27 mouse cellular contexts compared by ENCODE assay signal in genomic region chr8:3327056-3327455, GRCm38 (mm10). TPM values are rescaled to one million over a fixed set of nuclear protein-coding genes. Genes with fewer than 3 reads are reported as not detected.
DNase-seq lines count a peak whose midpoint lies in the region; ATAC-seq lines count a peak whose summit lies in the region.
"Had no signal": no experiment of that assay in that cellular context is flagged by ENCODE, and none has a peak within 500 bp of the region (broad histone marks: within the 10 kb centered on the region; RNA-seq: fewer than 3 reads in every experiment).

No protein-coding gene starts in this region.

- H3K4me2 ChIP-seq in liver, embryonic 11.5 days = no peak overlapping the region
- H3K4me2 ChIP-seq in midbrain, embryonic 11.5 days = no peak overlapping the region
- H3K4me2 ChIP-seq: embryonic facial prominence, embryonic 12.5 days; embryonic facial prominence, embryonic 15.5 days; heart, embryonic 12.5 days; heart, embryonic 15.5 days; hindbrain, embryonic 14.5 days had no signal

- no peaks in the 10 kb centered on the region for H3K4me1 ChIP-seq in liver, embryonic 11.5 days (replicated peaks; ENCODE audit: control insufficient read depth, insufficient read depth, low read length)
- H3K4me1 ChIP-seq in midbrain, embryonic 11.5 days (ENCODE audit: control insufficient read depth, insufficient read depth, low read length) = no peaks in the 10 kb centered on the region
- H3K4me1 ChIP-seq: embryonic facial prominence, embryonic 12.5 days; embryonic facial prominence, embryonic 15.5 days; heart, embryonic 12.5 days; heart, embryonic 15.5 days had no signal

- no peak overlapping the region for H3K27ac ChIP-seq in liver, embryonic 11.5 days (ENCODE audit: low read depth, low read length)
- H3K27ac ChIP-seq in midbrain, embryonic 11.5 days (ENCODE audit: low read depth, low read length) = no peak overlapping the region
- H3K27ac ChIP-seq: embryonic facial prominence, embryonic 12.5 days; embryonic facial prominence, embryonic 15.5 days; gastrocnemius, adult 2 months; heart, embryonic 15.5 days; hindbrain, embryonic 14.5 days had no signal

- no peaks in the 10 kb centered on the region for H3K27me3 ChIP-seq in liver, embryonic 11.5 days (replicated peaks; ENCODE audit: control insufficient read depth, insufficient read depth, low read length)
- H3K27me3 ChIP-seq in midbrain, embryonic 11.5 days (ENCODE audit: control insufficient read depth, insufficient read depth, low read length) = no peaks in the 10 kb centered on the region
- H3K27me3 ChIP-seq: CH12.LX; embryonic facial prominence, embryonic 12.5 days; embryonic facial prominence, embryonic 15.5 days; heart, embryonic 12.5 days; heart, embryonic 15.5 days had no signal

- H3K9ac ChIP-seq in liver, embryonic 11.5 days (ENCODE audit: low read depth, low read length) = no peak overlapping the region
- H3K9ac ChIP-seq in midbrain, embryonic 11.5 days (ENCODE audit: low read length) = no peak overlapping the region
- H3K9ac ChIP-seq: embryonic facial prominence, embryonic 12.5 days; embryonic facial prominence, embryonic 15.5 days; forebrain, postnatal 0 days; heart, embryonic 12.5 days; heart, embryonic 15.5 days; hindbrain, embryonic 14.5 days had no signal

- DNase-seq in liver, embryonic 11.5 days (ENCODE audit: low spot score) = peak; percentile 20
- DNase-seq in liver = no peak
- DNase-seq in midbrain, embryonic 11.5 days (ENCODE audit: low spot score, missing footprints) = no peak
- no peak for DNase-seq in cerebellum, postnatal 25 days
- DNase-seq in right cerebral cortex, postnatal 14 days = no peak
- DNase-seq: cerebellum, adult 11 months; cerebellum, adult 2 months; cerebellum, adult 9-11 months; forebrain, postnatal 0 days; gastrocnemius, adult 2 months; gastrocnemius, postnatal 14 days; heart, adult 18-20 months; heart, postnatal 10 days; heart, postnatal 36 days had no signal

- no peak overlapping the region for H3K4me3 ChIP-seq in liver, embryonic 11.5 days (ENCODE audit: low read depth, low read length)
- H3K4me3 ChIP-seq in midbrain, embryonic 11.5 days (ENCODE audit: low read depth, low read length) = no peak overlapping the region
- H3K4me3 ChIP-seq: embryonic facial prominence, embryonic 12.5 days; embryonic facial prominence, embryonic 15.5 days; gastrocnemius, adult 2 months; heart, embryonic 12.5 days; heart, embryonic 15.5 days had no signal

- no peak for ATAC-seq in liver, embryonic 11.5 days (replicated peaks; ENCODE audit: low FRiP score)
- peak; percentile 57 for ATAC-seq in common myeloid progenitor, adult 5-6 weeks (replicated peaks; ENCODE audit: low read depth, poor library complexity, severe bottlenecking)
- ATAC-seq in megakaryocyte, adult 5-6 weeks (ENCODE audit: poor library complexity, severe bottlenecking) = peak; percentile 69
- ATAC-seq in midbrain, embryonic 11.5 days (ENCODE audit: low FRiP score) = no peak
- ATAC-seq: forebrain, embryonic 14.5 days; forebrain, postnatal 0 days; Patski had no signal

- no peaks in the 10 kb centered on the region for H3K9me3 ChIP-seq in liver, embryonic 11.5 days (ENCODE audit: control insufficient read depth, low read length)
- H3K9me3 ChIP-seq in midbrain, embryonic 11.5 days (ENCODE audit: control insufficient read depth, low read length) = no peaks in the 10 kb centered on the region
- H3K9me3 ChIP-seq: embryonic facial prominence, embryonic 12.5 days; embryonic facial prominence, embryonic 15.5 days; G1E; heart, embryonic 12.5 days; heart, embryonic 15.5 days had no signal

- 57% methylated on average over 1 of the region's 1 CpGs for WGBS in liver, embryonic 11.5 days
- 79% methylated on average over 1 of the region's 1 CpGs for WGBS in midbrain, embryonic 11.5 days

- no peaks in the 10 kb centered on the region for H3K36me3 ChIP-seq in liver, embryonic 11.5 days (ENCODE audit: control insufficient read depth, insufficient read depth, low read length)
- no peaks in the 10 kb centered on the region for H3K36me3 ChIP-seq in midbrain, embryonic 11.5 days (ENCODE audit: control insufficient read depth, insufficient read depth, low read length)
- H3K36me3 ChIP-seq: embryonic facial prominence, embryonic 12.5 days; embryonic facial prominence, embryonic 15.5 days; G1E; heart, embryonic 12.5 days; heart, embryonic 15.5 days had no signal

RNA-seq across cellular contexts. Expression of gene A430078G23Rik, which starts 26.2 kb away (rescaled TPM):
- 0.32 and 0.40 TPM in 2 replicates for polyA plus RNA-seq in liver, embryonic 11.5 days (2014; fragmentation: Nextera tagmentation; extraction: Ambion mirVana)
- total RNA-seq in common myeloid progenitor, adult 5-6 weeks (2017) = 22.7 and 25.9 TPM in 2 replicates
- total RNA-seq in megakaryocyte, adult 5-6 weeks (2015) = 17.0 and 17.9 TPM in 2 replicates
- total RNA-seq in megakaryocyte, adult 5-6 weeks (2017) = 30.3 and 35.7 TPM in 2 replicates
- not detected in 2 replicates for polyA plus RNA-seq in midbrain, embryonic 11.5 days (2014; fragmentation: Nextera tagmentation; extraction: Ambion mirVana)
- total RNA-seq: CH12.LX; forebrain, postnatal 0 days; gastrocnemius, adult 2 months had no signal
- polyA plus RNA-seq: cerebellum, adult 2 months; embryonic facial prominence, embryonic 12.5 days; forebrain, embryonic 11.5 days; forebrain, postnatal 0 days; heart, embryonic 12.5 days; hindbrain, embryonic 11.5 days; hindbrain, embryonic 14.5 days; Patski had no signal

RNA-seq across cellular contexts. Expression of gene Insr, which starts 47.6 kb away (rescaled TPM):
- polyA plus RNA-seq in liver, embryonic 11.5 days (2014; fragmentation: Nextera tagmentation; extraction: Ambion mirVana) = 26.5 and 34.5 TPM in 2 replicates
- 11.4 and 14.8 TPM in 2 replicates for total RNA-seq in common myeloid progenitor, adult 5-6 weeks (2017)
- total RNA-seq in megakaryocyte, adult 5-6 weeks (2015) = 23.7 and 24.8 TPM in 2 replicates
- 13.5 and 18.1 TPM in 2 replicates for total RNA-seq in megakaryocyte, adult 5-6 weeks (2017)
- polyA plus RNA-seq in midbrain, embryonic 11.5 days (2014; fragmentation: Nextera tagmentation; extraction: Ambion mirVana) = 31.5 and 31.7 TPM in 2 replicates

Comparison
In these comparisons a context has a peak if more than half of its experiments do, and no peak if none do; other contexts are left out.
1. ATAC-seq: peak in common myeloid progenitor, adult 5-6 weeks (single experiment) and megakaryocyte, adult 5-6 weeks (single experiment); none in liver, embryonic 11.5 days (single experiment) and midbrain, embryonic 11.5 days (single experiment).